Mouse (Mus musculus) MEL (cell line): Measurements from ENCODE around the gene Gm13103.
"Not testable (repeated sequence)": the region's sequence is repeated elsewhere in the genome, so short reads cannot be mapped to it uniquely, and the experiment has no call there.

Source experiments
- CTCF ChIP-seq, 3 experiments: IDR thresholded peaks in 2 of 3; conservative IDR thresholded peaks in 1 of 3; 2 replicates each; pipeline ENCODE4 v1.5.1; 2011 to 2012; ENCODE audit warnings: low read length in 3 of 3, low read depth in 2 of 3, mild to moderate bottlenecking in 2 of 3, improper control_type of control experiment in 1 of 3, inconsistent platforms in 1 of 3, mixed read lengths in 1 of 3, moderate library complexity in 1 of 3; ENCODE audit not compliant: control insufficient read depth in 1 of 3, insufficient read depth in 1 of 3, poor library complexity in 1 of 3, severe bottlenecking in 1 of 3
- ELF1 ChIP-seq: IDR thresholded peaks from 2 replicates; pipeline ENCODE4 v1.6.1; 2014; ENCODE audit warnings: low read depth, mild to moderate bottlenecking, inconsistent platforms, low read length, improper control_type of control experiment, moderate library complexity
- GABPA ChIP-seq: IDR thresholded peaks from 2 replicates; pipeline ENCODE4 v1.6.1; 2012; ENCODE audit warnings: low read depth, mild to moderate bottlenecking, inconsistent platforms, low read length, improper control_type of control experiment, moderate library complexity
- MAFK ChIP-seq: IDR thresholded peaks from 2 replicates; pipeline ENCODE4 v1.6.1; 2011; ENCODE audit warnings: low read depth, mild to moderate bottlenecking, low read length, improper control_type of control experiment, borderline replicate concordance
- POLR2A ChIP-seq, 2 experiments: IDR thresholded peaks; 2 replicates each; pipeline ENCODE4 v1.6.1; 2011 to 2012; ENCODE audit warnings: low read length in 2 of 2, mild to moderate bottlenecking in 2 of 2, control low read depth in 1 of 2, improper control_type of control experiment in 1 of 2, low read depth in 1 of 2, moderate library complexity in 1 of 2; ENCODE audit not compliant: control insufficient read depth in 1 of 2, insufficient read depth in 1 of 2, poor library complexity in 1 of 2
- POLR2AphosphoS2 ChIP-seq: IDR thresholded peaks from 2 replicates; pipeline ENCODE4 v1.6.1; 2011; ENCODE audit warnings: low read length, improper control_type of control experiment
- RCOR1 ChIP-seq: IDR thresholded peaks from 2 replicates; pipeline ENCODE4 v1.6.1; 2012; ENCODE audit warnings: low read depth, mild to moderate bottlenecking, inconsistent platforms, low read length, improper control_type of control experiment
- SIN3A ChIP-seq: IDR thresholded peaks from 2 replicates; pipeline ENCODE4 v1.6.1; 2012; ENCODE audit warnings: low read length, improper control_type of control experiment, inconsistent platforms
- ZMIZ1 ChIP-seq: IDR thresholded peaks from 2 replicates; pipeline ENCODE4 v1.6.1; 2012; ENCODE audit warnings: low read depth, mild to moderate bottlenecking, inconsistent platforms, low read length, improper control_type of control experiment, moderate library complexity

- not testable (repeated sequence) for TF ChIP-seq GABPA; CTCF (IDR thresholded peaks at IDR 0.05 in 2 of 3, conservative IDR thresholded peaks at IDR 0.05 in 1 of 3; ENCODE audit: control insufficient read depth in 1 of 3, insufficient read depth in 1 of 3, low read depth in 2 of 3, low read length in 3 of 3, poor library complexity in 1 of 3, severe bottlenecking in 1 of 3); ZMIZ1; SIN3A; MAFK; POLR2AphosphoS2; ELF1; RCOR1; POLR2A (IDR thresholded peaks at IDR 0.05; ENCODE audit: control insufficient read depth in 1 of 2, insufficient read depth in 1 of 2, low read depth in 1 of 2, low read length in 2 of 2, poor library complexity in 1 of 2)
Observed at GRCm38 (mm10) chr4:143900280-143900679, 54.0 kb downstream of the Gm13103 start, which contains the start of gene Pramef6.
